Mouse (Mus musculus) adrenal gland, postnatal 14 days (tissue): Measurements from ENCODE around the gene Cirbp. TPM values are rescaled to one million over a fixed set of nuclear protein-coding genes. Genes with fewer than 3 reads are reported as not detected.

ENCODE experiments used
- DNase-seq: peaks from one replicate; pipeline ENCODE4 v3.0.0; 2021; ENCODE audit warnings: mixed read lengths
- total RNA-seq: library from RNA; stranded (reverse); gene quantifications from 2 replicates; pipeline ENCODE4 v1.2.3, GENCODE M21; 2021

The Cirbp gene
- total RNA-seq, 1 experiment from 2014 or later = 67.6 TPM

DNA sequence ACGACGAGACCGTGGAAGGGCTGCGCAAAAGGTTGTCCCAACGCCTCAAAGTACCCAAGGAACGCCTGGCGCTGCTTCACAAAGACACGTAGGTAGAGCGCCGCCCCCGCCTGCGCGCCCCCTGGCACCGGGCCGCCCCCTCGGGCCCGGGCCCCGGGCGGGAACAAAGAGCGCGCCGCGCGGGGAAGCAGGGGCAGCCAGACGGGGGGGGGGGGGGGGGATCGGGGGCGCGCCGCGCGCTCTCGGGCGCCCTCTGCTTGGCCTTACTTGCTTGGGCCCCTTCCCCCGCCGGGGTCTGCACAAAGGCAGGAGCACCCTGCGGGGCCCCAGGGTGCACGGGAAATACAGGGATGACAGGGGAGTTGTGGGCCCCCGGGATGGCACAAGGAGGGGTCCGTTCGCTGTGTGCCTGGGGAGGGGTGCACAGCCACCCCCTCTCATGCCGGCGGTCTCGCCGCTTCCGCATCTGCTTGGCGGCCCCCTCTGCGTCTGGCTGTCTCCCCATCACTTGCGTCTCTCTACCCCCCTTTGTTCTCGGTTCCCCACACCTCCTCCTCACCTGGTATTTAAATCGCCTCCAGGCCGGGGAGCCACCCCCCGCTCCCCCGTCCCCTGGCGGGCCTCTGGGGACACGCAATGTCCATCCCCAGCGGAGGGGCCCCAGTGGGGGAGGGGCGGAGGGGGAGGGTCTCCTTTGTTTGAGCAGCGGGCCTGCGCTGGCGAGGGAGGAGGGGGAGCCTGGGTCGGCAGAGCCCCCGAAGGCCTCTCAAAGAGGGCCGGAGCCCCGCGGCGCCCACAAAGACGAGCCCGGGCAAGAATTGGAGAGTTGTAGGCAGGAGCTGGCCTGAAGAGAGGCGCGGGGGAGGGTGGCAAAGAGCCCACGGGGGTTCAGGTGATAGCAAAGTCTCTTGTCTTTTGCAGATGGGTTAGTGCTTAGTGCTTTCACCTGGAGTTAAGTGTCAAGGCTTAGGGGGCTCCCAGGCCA lies 15.3 kb upstream of the Cirbp start:
- DNase-seq = peak; percentile 75

DNA sequence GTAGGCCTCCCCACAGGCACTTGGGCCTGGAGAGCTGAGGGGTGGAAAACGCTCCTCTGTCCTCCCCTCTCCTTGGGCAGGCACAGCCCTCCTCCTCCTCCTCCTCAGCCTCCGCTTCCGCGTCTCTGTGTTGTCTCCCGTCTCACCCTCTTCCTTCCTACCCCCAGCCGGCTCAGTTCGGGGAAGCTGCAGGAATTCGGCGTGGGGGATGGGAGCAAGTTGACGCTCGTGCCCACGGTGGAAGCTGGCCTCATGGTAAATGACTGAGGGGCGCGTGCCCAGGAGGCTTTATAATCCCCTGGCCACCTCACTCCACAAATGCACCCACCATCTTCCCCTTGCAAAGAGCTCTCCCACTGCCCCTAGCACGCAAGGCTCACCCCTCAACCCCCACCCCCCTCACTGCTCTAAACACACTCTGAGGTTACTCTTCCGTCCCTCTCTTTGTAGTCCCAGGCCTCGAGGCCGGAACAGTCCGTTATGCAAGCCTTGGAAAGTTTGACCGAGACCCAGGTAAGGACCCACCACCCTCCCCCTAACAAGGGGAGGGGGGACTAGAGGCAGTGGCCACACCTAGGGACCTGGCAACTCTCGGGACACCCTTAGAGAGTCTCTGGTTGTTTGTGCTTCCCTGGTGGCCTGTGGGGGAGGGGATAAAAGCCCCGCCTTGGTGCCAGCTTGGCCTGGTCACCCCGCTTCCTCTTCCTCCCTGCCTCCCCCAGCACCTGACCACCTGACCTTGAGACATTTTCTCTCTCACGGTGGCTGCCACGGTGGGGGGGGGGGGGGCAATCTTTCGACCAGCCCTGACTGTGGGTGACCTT lies 14.4 kb upstream of the Cirbp start:
- peak; percentile 83 for DNase-seq

DNA sequence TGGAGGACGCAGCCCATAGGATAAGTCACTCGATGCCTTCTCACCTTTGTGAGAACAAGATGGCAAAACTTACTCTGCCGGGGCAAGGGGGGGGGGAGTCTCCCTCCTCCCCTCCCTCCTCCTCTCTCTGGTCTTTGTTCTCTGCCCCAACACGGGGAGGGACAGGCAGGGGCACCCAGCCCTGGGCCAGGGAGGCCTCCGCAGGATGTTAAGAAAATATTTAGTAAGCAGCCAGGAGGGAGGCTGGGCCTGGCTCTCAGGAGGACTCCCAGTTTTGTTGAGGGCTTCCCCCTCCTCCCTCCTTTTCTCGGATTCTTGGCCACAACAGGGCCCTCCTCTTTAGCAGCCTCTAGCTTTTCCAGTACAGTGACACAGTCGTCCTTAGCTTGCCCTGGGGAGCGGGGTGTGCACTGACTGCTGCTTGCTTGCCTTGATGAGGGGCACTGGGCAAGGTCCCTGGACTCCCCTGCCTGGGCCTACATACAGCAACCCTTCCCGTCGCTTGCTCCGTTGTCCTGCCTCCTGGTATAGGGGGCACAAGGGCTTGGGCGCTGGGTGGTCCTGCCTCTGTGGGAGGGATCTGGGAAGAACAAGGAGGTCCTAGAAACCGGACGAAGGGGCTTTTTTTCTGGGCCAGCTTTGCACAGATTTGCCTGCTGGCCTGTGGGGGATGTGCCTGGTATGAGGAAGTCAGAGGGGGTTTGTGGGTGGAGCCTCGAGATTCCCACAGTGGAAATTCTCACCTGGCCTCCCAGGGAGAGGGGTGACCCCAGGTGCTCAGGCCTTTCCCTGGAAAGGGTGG lies 13.5 kb upstream of the Cirbp start:
- peak; percentile 78 for DNase-seq

DNA sequence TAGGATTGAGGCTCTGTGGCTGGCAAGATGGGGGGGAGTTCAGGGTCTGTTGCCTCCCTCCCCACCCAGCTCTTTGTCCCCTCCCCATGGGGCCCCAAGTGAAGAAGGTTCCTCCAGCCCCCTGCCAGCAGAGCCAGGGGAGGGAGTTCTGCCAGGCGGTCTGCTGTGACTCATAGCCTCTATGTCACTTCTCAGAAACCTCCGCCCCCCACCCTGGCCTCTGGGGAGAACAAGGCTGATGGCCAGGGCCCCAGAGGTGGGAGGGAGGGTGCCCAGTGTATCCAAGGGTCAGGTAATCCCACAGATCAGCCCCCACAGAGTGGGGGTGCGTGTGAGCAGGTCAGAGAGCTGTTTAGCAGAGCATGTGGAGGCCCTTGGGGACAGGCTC lies 12.9 kb upstream of the Cirbp start:
- DNase-seq = peak; percentile 91

DNA sequence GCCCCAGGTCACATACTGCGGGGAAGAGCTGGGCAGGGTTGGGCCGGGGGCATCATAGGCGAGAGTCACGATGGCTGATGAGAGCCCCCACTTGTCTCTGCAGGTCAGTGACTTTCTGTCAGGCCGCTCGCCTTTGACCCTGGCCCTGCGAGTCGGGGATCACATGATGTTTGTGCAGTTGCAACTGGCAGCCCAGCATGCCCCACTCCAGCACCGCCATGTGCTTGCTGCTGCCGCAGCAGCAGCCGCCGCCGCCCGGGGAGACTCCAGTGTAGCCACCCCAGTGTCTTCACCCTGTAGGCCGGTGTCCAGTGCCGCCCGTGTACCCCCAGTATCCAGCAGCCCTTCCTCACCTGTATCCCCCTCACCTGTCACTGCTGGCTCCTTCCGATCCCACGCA lies 12.1 kb upstream of the Cirbp start:
- DNase-seq = no peak

DNA sequence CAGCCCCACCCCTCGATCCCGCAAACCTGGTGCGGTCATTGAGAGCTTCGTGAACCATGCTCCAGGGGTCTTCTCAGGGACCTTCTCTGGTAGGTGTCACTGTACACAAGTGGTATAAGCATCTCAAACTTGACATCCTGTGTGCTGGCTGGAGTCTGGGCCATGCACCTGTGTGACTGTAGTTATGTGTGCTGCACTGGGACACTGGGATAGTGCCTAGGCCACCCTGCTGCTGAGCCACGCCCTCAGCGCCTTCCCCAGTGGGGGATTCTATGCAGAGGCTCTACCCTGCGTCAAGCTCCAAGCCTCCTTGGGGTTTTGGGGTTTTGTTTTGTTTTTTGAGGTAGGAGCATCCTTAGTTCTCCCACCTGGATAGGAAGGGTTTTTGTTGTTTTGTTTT lies 11.4 kb upstream of the Cirbp start:
- DNase-seq = no peak

DNA sequence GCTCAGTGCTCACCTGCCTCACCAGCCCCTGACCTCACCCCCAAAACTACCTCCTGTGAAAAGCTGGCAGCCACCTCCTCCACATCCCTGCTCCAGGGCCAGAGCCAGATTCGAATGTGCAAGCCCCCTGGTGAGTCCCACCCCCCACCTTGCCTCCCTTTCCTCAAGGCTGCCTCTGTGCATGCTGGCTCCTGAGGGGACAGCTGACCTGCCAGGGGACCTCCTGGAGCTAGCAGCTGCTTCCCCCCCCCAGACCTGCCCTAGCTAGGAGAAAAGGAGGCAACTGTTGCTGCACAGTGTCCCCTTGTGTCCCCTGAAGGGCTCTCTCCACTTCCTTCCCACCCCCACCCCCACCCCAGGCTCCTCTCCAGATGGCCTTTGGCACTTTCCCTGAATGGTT lies 10.5 kb upstream of the Cirbp start:
- no peak for DNase-seq

DNA sequence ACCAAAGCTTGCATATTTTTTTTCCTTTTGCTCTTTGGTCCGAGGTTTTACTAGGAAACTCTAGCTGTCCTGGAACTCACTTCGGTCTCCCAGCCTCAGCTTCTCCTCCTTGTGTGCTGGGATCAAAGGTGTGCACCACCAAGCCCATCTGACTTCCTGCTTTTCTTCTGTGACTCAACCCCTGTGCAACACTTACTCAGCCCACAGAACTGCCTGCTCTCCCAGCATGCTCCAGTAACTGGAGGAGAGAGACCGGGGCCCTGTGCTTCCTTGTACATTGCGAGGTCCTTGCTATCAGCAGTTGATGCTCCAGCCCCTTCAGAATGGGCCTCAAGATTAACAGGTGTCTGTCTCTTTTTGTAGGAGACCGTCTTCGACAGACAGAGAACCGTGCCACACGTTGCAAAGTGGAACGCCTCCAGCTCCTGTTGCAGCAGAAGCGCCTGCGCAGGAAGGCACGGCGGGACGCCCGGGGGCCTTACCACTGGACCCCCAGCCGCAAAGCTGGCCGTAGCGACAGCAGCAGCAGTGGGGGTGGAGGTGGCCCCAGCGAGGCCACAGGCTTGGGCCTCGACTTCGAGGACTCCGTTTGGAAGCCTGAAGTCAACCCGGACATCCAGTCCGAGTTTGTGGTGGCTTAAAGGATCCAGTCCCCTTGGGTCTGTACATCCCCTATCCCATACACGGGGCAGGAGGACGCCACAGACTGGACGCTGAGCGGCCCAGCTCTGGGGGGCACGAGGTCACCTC lies 9.6 kb upstream of the Cirbp start:
- DNase-seq = no peak

DNA sequence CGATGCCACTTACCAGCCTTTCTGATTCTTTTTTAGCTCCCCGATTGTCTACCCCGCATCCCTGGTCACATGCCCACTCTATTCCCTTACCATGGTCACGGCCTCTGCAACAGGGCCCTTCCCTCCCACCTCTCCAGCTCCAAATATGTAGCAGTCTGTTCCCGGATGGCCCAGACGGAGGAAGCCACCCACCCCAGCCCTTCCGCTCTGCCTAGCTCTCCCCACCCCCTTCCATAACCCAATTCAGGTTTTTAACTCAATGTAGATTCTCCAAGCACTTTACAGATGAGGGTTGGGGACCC lies 9.1 kb upstream of the Cirbp start:
- peak; percentile 49 for DNase-seq

DNA sequence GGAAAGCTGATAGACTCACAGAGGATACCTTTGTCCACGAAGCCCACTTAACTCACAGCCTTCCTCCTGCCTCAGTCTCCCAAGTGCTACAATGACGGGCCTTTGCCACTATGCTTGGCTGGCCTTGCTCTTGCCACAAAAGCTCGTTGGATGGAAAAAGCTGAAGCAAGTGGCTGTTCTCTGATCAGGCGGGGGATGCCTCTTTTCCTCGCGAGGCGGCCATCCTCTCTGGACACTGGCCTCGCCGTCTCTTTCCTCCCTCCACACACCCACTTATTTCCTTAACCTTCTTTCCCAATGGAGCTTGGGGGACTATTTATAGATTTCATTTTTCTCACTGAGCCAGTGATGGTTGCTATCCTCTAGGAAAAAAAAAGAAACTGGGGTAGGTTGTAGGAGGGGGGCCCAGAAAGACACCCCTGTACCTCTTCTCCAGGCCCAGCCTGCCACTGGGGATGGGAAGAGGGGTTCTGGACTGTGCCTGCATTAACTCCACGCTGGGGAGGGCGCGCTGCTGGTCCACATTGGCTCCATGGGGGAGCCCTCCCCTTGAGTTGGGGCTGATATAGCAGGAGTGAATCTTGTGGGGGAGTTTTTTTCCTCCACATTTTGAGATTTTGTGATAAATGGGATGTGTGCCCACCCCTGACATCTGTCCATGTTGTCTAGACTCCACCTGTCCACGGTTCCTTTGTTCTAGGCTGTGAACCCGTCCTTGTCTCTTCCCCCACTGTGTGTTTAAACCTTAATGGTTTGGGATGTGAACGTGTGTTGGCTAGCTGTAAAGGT lies 8.4 kb upstream of the Cirbp start:
- DNase-seq = no peak

DNA sequence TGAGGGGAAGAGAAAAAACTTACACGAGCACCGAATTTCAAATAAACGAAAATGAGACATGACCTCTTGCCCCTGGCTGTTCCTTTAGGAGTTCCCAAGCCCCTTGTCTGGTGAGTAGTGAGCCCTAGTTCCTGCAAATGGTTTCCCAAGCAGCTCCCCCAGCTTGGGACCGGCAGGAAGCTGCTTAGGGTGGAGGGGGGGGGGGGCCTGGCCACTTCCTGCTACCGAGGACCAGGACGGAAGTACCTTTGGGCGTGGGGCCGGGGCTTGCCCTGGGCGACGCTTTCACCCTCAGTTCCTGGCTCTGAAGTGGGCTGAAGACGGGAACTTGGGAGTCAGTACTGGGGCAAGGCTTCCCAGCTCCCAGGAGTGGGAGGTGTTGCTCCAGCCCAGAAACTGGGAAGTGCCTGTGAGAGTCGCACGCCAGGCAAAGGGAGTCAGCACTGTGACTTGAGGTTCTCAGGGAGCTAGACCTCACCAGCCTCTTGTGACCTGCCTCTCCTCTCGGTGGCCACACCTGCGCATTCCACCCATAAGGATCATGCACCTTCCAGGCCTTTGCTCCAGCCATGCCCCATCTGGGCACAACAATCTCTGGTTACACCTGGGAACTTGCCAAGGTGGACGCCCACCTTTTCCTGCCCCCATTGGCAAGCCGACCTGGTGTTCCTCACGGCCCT lies 7.3 kb upstream of the Cirbp start:
- peak; percentile 82 for DNase-seq

DNA sequence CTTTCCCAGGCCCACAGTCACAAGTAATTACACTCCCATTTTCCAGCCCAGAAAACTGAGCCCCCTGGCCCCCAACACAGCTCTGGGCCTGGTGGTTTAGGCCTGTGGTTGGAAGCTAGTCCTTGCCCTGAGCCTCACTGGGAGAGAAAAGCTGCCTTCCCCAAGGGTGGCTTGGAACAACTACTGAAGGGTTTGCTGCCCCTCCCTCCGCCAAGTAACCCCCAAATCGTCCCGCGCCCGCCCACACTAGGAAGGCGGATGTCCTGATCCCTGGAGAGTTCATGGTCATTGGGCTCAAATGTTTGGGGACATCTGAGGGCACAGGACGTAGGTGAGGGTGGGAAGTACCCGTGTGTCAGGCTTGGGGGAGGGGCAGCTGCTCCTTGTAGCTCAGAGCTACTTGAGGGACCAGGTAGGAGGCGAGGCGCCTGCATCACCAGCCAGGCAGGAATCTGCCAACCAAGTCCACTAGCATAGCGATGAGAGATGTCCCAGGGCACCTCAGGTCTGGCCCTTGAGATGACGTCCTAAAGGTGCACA lies 6.7 kb upstream of the Cirbp start:
- DNase-seq = peak; percentile 71

DNA sequence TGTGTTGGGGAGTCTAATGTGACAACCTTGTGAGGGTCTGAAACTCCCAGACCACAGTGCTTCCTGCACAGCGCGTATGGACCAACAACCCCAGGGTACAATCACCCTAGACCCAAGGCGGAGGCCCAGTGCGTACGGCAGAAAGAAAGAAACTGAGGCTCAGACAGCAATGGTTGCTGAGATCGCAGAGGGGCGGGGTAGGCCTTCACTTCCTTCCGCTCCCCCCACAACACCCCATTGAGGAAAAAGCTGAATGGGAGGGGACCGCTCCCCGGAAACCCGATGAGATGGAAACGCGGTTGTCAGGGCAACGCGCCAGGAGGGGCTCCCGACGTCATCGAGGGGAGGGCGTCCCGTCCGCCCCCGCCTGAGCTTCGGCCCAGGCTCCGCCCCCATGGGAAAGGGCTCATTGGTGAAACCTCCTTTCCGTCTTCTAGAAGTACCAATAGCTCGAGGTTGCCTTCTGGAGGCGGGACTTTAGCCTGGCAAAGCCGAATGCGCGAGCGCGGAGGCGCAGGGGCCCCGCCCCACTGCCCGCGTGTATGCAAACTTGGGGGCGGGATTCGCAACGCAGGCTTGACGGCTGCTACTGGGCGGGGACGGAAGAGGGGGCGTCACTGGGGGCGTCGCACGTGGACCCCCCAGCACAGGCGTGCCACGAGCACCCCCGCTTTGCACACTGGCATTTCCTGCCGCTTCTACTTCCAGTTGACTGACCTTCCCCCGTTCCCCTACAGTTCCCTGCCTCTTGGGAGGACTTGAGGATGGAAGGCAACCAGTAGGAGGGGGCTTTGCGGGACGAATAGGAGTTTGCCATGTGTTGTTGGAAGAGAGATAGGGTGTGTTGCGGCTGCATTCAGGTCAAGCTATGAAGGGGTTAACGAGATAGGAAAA lies 6.0 kb upstream of the Cirbp start:
- DNase-seq = peak; percentile 99

DNA sequence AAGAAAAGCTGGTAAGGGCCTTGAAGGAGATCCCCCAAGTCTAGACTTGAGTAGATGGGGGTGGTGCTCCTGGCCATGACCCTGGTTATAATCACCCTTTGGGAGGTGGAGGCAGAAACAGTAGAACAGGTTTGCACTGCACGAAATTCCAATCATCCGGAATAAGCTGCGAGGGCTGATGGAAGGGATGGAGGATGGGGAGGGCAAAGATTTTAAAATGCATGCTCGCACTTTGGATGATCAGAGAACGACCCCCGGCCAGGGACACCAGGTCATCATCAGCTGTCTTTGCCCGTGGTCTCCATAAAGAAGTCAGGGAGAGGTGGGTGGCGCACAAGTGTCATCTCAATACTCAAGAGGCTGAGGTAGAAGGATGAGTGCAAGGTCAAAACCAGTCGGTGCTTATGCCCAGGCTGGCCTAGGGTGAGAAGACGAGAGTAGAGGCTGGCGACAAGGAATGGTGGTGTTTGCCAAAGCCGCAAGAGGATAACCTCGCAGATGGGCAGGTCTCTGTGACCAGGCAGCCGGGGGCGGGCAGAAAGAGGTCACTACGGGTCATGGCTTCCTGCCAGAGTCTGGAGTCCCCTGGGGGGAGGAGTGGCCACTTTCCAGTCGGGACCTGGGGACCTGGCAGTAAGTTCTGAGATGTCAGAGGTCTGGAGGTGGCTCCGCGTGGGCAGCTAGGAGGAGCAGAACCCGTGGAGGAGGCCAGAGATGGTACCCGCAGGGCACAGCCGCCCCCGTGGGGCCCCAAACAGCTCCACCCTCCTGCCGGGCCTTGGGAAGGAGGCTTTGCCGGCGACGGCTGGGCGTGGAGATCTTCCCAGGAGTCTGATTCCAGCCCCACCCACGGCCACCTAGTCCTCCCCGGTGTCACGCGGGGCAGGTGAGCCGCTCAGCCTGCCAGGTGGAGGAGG lies 5.1 kb upstream of the Cirbp start:
- peak; percentile 96 for DNase-seq

DNA sequence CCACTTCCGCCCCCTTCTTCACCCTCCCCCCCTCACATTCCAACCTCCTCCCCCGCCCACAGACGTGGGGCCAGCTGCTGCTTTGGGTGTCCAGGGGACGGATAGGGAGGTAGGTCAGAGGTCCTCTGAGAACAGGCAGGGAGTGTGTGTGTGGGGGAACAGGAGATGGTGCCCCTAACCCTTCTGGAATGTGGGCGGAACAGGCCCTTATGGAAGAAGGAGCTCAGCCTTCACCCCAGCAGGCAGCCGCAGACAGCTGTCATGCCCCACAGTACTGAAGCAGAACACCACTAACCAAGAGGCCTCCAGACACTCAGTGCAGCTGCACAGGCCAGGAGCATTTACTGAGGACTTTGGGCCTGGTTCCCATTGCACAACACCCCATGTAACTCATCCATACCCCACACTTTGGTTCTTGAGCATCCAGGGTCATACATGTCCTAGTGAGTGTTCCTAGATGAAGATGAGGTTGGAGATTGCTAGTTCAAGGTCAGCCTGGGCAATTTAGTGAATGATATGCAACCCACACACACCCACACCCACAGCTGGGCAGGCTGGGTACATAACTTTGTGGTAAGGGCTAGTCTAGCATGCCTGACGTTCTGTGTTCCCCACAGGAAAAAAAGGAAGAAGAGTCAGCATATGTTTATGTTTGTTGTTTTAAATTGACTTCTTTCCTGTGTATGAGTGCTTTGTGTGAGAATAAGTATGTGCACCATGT lies 4.1 kb upstream of the Cirbp start:
- DNase-seq = peak; percentile 48

DNA sequence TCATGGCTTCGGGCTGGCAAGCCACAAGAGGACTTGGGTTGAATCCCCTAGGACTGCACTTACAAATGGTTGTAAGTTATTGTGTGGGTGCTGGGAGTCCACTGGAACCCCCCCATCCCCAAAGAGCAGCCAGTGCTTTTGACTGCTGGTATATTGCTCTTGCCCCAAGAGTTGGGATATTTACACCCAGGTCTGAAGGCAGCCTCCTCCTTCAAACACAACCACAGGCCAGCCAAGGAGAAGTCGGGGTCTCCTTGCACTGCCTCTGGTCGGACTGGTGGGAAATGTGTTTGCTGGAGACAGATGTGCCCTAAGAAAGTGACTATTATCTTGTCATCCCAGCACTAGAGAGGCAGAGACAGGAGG lies 3.6 kb upstream of the Cirbp start:
- peak; percentile 7 for DNase-seq

DNA sequence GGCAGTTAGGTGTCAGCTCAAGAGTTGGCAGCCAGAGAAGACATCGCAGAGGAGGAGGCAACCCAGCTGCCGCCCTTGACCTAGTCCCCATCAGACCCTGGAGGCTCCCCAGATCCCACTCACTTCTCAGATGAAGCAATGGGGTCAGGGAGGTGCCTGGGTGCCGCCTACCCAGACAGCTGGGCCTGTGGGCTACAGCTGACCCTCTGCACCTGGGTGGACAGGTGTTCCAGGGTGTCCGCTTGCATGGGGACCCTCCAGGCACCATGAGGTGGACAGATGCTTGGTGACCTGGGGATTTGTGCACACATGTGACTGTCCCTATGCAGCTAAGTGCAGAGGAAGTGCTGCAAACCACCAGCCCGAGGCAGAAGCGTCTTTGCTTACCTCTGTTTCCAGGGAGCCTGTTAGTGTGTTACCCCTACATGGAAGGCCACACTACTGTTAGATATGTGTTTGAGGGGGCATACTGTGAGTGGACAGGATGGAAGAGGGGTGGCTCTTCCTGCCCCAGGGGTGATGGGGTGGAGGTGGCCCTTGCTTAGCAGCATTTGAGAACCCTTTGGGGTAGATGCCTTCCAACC lies 3.0 kb upstream of the Cirbp start:
- peak; percentile 14 for DNase-seq
